Mouse (Mus musculus): ENCODE results near the gene Mthfd1l.

GRCm38 (mm10) chr10:4141689-4142088, 168.8 kb downstream of the Mthfd1l start:
- TF ChIP-seq CTCF (IDR thresholded peaks at IDR 0.05; ENCODE audit: extremely low read depth, insufficient read depth, insufficient read length, insufficient replicate concordance) (no peak), POLR2A (IDR thresholded peaks at IDR 0.05; ENCODE audit: low read depth, low read length) (no peak)
